Mouse (Mus musculus) splenic B cell, adult 2 months (primary cell): Measurements from ENCODE around the gene Ghrl.
"Not testable (repeated sequence)": the region's sequence is repeated elsewhere in the genome, so short reads cannot be mapped to it uniquely, and the experiment has no call there.

Source experiments
- DNase-seq: peaks from one replicate; pipeline ENCODE4 v3.0.0-alpha.2; 2011; ENCODE audit warnings: low read depth, low spot score
- H3K27me3 ChIP-seq: 2 replicates; pipeline ENCODE4 v1.6.1; 2012; ENCODE audit warnings: mild to moderate bottlenecking, low read length, moderate library complexity, mixed read lengths; ENCODE audit not compliant: control insufficient read depth, poor library complexity, insufficient read depth, severe bottlenecking
- H3K36me3 ChIP-seq: 2 replicates; pipeline ENCODE4 v1.6.1; 2012; ENCODE audit warnings: mild to moderate bottlenecking, low read length, moderate library complexity, mixed read lengths; ENCODE audit not compliant: control insufficient read depth, poor library complexity, insufficient read depth, severe bottlenecking

The Ghrl gene

GRCm38 (mm10) chr6:113686551-113687125, 33.0 kb downstream of the Ghrl start:
- H3K27me3 ChIP-seq: no peaks in the 10 kb centered on the region
- no peak for DNase-seq
- H3K36me3 ChIP-seq: peaks cover 18% of the 10 kb centered on the region

GRCm38 (mm10) chr6:113683081-113683825, 36.4 kb downstream of the Ghrl start:
- Histone ChIP-seq H3K27me3 (no peaks in the 10 kb centered on the region), H3K36me3 (peaks cover 21% of the 10 kb centered on the region)
- DNase-seq: no peak

- peak; percentile 90 for DNase-seq
- Histone ChIP-seq H3K36me3 (peaks cover 15% of the 10 kb centered on the region; the same call in 1 of the 2 replicates), H3K27me3 (no peaks in the 10 kb centered on the region)
Observed at GRCm38 (mm10) chr6:113681271-113681670, 38.4 kb downstream of the Ghrl start.

- Histone ChIP-seq H3K27me3 (no peaks in the 10 kb centered on the region), H3K36me3 (peaks cover 8% of the 10 kb centered on the region)
- no peak for DNase-seq
Observed at GRCm38 (mm10) chr6:113679993-113680566, 39.6 kb downstream of the Ghrl start.

GRCm38 (mm10) chr6:113678246-113679012, 41.3 kb downstream of the Ghrl start:
- DNase-seq: no peak
- Histone ChIP-seq H3K36me3 (peaks cover 7% of the 10 kb centered on the region), H3K27me3 (no peaks in the 10 kb centered on the region)

GRCm38 (mm10) chr6:113677070-113677734, 42.5 kb downstream of the Ghrl start:
- Histone ChIP-seq H3K27me3 (no peaks in the 10 kb centered on the region), H3K36me3 (peaks cover 15% of the 10 kb centered on the region)
- peak; percentile 72 for DNase-seq

GRCm38 (mm10) chr6:113675991-113676390, 43.7 kb downstream of the Ghrl start:
- no peak for DNase-seq
- H3K36me3 ChIP-seq: peaks cover 20% of the 10 kb centered on the region
- no peaks in the 10 kb centered on the region for H3K27me3 ChIP-seq

GRCm38 (mm10) chr6:113675234-113675633, 44.4 kb downstream of the Ghrl start:
- DNase-seq: no peak
- Histone ChIP-seq H3K36me3 (peaks cover 22% of the 10 kb centered on the region), H3K27me3 (no peaks in the 10 kb centered on the region)

GRCm38 (mm10) chr6:113672989-113673388, 46.7 kb downstream of the Ghrl start:
- no peak for DNase-seq
- H3K36me3 ChIP-seq: peaks cover 19% of the 10 kb centered on the region
- no peaks in the 10 kb centered on the region for H3K27me3 ChIP-seq

GRCm38 (mm10) chr6:113672029-113672428, 47.7 kb downstream of the Ghrl start:
- not testable (repeated sequence) for DNase-seq, H3K27me3 ChIP-seq

GRCm38 (mm10) chr6:113669821-113670220, 49.9 kb downstream of the Ghrl start:
- peak; percentile 87 for DNase-seq
- H3K27me3 ChIP-seq: no peaks in the 10 kb centered on the region
- peaks cover 22% of the 10 kb centered on the region for H3K36me3 ChIP-seq

More at GRCm38 (mm10) chr6:113672029-113672428, 47.7 kb downstream of the Ghrl start:
- peaks cover 19% of the 10 kb centered on the region for H3K36me3 ChIP-seq

- peak; percentile 82 for DNase-seq
- no peaks in the 10 kb centered on the region for H3K27me3 ChIP-seq
- peaks cover 18% of the 10 kb centered on the region for H3K36me3 ChIP-seq
Observed at GRCm38 (mm10) chr6:113668287-113669154, 51.2 kb downstream of the Ghrl start.

- no peaks in the 10 kb centered on the region for H3K27me3 ChIP-seq
- peaks cover 11% of the 10 kb centered on the region for H3K36me3 ChIP-seq
- no peak for DNase-seq
Observed at GRCm38 (mm10) chr6:113667611-113668122, 52.0 kb downstream of the Ghrl start.
